Mouse (Mus musculus) testis, adult 2 months (tissue): ENCODE results near the gene Gab2. TPM values are rescaled to one million over a fixed set of nuclear protein-coding genes. Genes with fewer than 3 reads are reported as not detected.
"Not testable (repeated sequence)": the region's sequence is repeated elsewhere in the genome, so short reads cannot be mapped to it uniquely, and the experiment has no call there.

Experiments used
- H3K27ac ChIP-seq: fragments of 200-500 bp; 2 replicates; pipeline ENCODE4 v1.5.1; 2012; ENCODE audit warnings: low read depth, low read length; ENCODE audit not compliant: control insufficient read depth, insufficient read depth
- H3K27me3 ChIP-seq: fragments of 200-500 bp; 2 replicates; pipeline ENCODE4 v1.6.1; 2012; ENCODE audit warnings: mild to moderate bottlenecking, low read length, moderate library complexity; ENCODE audit not compliant: control insufficient read depth, insufficient read depth
- H3K36me3 ChIP-seq: fragments of 200-500 bp; 2 replicates; pipeline ENCODE4 v1.6.1; 2012; ENCODE audit warnings: mild to moderate bottlenecking, low read length; ENCODE audit not compliant: control insufficient read depth, insufficient read depth
- H3K4me1 ChIP-seq: fragments of 200-500 bp; 2 replicates; pipeline ENCODE4 v1.6.1; 2012; ENCODE audit warnings: low read length; ENCODE audit not compliant: control insufficient read depth, insufficient read depth
- H3K4me3 ChIP-seq: fragments of 200-500 bp; 2 replicates; pipeline ENCODE4 v1.5.1; 2012; ENCODE audit warnings: low read depth, mild to moderate bottlenecking, low read length, moderate library complexity, mixed read lengths; ENCODE audit not compliant: control insufficient read depth
- CTCF ChIP-seq: fragments of 200-500 bp; IDR thresholded peaks from 2 replicates; pipeline ENCODE4 v1.5.1; 2012; ENCODE audit warnings: low read depth, mild to moderate bottlenecking, inconsistent platforms, low read length, moderate library complexity; ENCODE audit not compliant: control insufficient read depth, insufficient read depth, insufficient replicate concordance
- POLR2A ChIP-seq: fragments of 200-500 bp; IDR thresholded peaks from 2 replicates; pipeline ENCODE4 v1.6.1; 2012; ENCODE audit warnings: low read depth, mild to moderate bottlenecking, inconsistent platforms, low read length, moderate library complexity; ENCODE audit not compliant: control insufficient read depth
- polyA plus RNA-seq: library from polyadenylated mRNA; depleted of rRNA; stranded (reverse); fragments of >200 nt; gene quantifications from 2 replicates; pipeline ENCODE4 v1.2.3, GENCODE M21; 2012

Gab2 gene
- polyA plus RNA-seq, 1 experiment, result 23.3 TPM

- TF ChIP-seq POLR2A, result no peak
- TF ChIP-seq CTCF, result no peak
- Histone ChIP-seq H3K4me1 (peaks cover 7% of the 10 kb centered on the region), H3K27me3 (no peaks in the 10 kb centered on the region), H3K4me3 (no peak overlapping the region), H3K36me3 (no peaks in the 10 kb centered on the region), H3K27ac (no peak overlapping the region)
Measured at GRCm38 (mm10) chr7:97210064-97210685, 128.8 kb downstream of the Gab2 start.

GRCm38 (mm10) chr7:97211117-97211516 is 129.7 kb downstream of the Gab2 start:
- Histone ChIP-seq H3K4me1 (peaks cover 7% of the 10 kb centered on the region), H3K4me3 (no peak overlapping the region), H3K36me3 (no peaks in the 10 kb centered on the region), H3K27me3 (no peaks in the 10 kb centered on the region), H3K27ac (no peak overlapping the region)
- no peak for TF ChIP-seq CTCF
- no peak for TF ChIP-seq POLR2A

- Histone ChIP-seq H3K4me3 (no peak overlapping the region), H3K4me1 (no peaks in the 10 kb centered on the region)
- TF ChIP-seq CTCF, result no peak
- TF ChIP-seq POLR2A, result no peak
Measured at GRCm38 (mm10) chr7:97223836-97224235, 142.4 kb downstream of the Gab2 start.

GRCm38 (mm10) chr7:97245261-97245949 is 164.0 kb downstream of the Gab2 start:
- TF ChIP-seq POLR2A (no peak), CTCF (no peak)
- H3K36me3 ChIP-seq, result no peaks in the 10 kb centered on the region
- H3K4me1 ChIP-seq, result no peaks in the 10 kb centered on the region
- no peaks in the 10 kb centered on the region for H3K27me3 ChIP-seq
- no peak overlapping the region for H3K27ac ChIP-seq
- no peak overlapping the region for H3K4me3 ChIP-seq

More at GRCm38 (mm10) chr7:97223836-97224235, 142.4 kb downstream of the Gab2 start:
- H3K27ac ChIP-seq, result no peak overlapping the region
- no peaks in the 10 kb centered on the region for H3K27me3 ChIP-seq
- no peaks in the 10 kb centered on the region for H3K36me3 ChIP-seq

GRCm38 (mm10) chr7:97245950-97246578 is 164.7 kb downstream of the Gab2 start:
- not testable (repeated sequence) for H3K36me3 ChIP-seq, H3K4me3 ChIP-seq, H3K4me1 ChIP-seq, H3K27ac ChIP-seq, H3K27me3 ChIP-seq

GRCm38 (mm10) chr7:97247661-97248060 is 166.3 kb downstream of the Gab2 start:
- no peak for TF ChIP-seq CTCF
- TF ChIP-seq POLR2A, result no peak
- H3K27ac ChIP-seq, result no peak overlapping the region; the same call in 1 of the 2 replicates
- H3K4me1 ChIP-seq, result no peaks in the 10 kb centered on the region
- H3K27me3 ChIP-seq, result no peaks in the 10 kb centered on the region
- no peaks in the 10 kb centered on the region for H3K36me3 ChIP-seq
- no peak overlapping the region for H3K4me3 ChIP-seq

- H3K27ac ChIP-seq, result no peak overlapping the region
- TF ChIP-seq POLR2A, result no peak
- TF ChIP-seq CTCF, result no peak
- H3K36me3 ChIP-seq, result no peaks in the 10 kb centered on the region
- H3K4me1 ChIP-seq, result no peaks in the 10 kb centered on the region
- no peaks in the 10 kb centered on the region for H3K27me3 ChIP-seq
- H3K4me3 ChIP-seq, result no peak overlapping the region
Measured at GRCm38 (mm10) chr7:97248136-97248535, 166.8 kb downstream of the Gab2 start.

- Histone ChIP-seq H3K36me3 (no peaks in the 10 kb centered on the region), H3K27ac (no peak overlapping the region), H3K4me3 (no peak overlapping the region), H3K27me3 (no peaks in the 10 kb centered on the region), H3K4me1 (no peaks in the 10 kb centered on the region)
- TF ChIP-seq CTCF, result no peak
- TF ChIP-seq POLR2A, result no peak
Measured at GRCm38 (mm10) chr7:97251638-97252037, 170.3 kb downstream of the Gab2 start.
